Mouse (Mus musculus): ENCODE measurements at regions not wholly inside any gene's neighbourhood (a gene's known extent, or its start where the extent isn't known, plus 50 kb on each side); places are given as distances from the start of the nearest gene placed in this dataset.

DNA sequence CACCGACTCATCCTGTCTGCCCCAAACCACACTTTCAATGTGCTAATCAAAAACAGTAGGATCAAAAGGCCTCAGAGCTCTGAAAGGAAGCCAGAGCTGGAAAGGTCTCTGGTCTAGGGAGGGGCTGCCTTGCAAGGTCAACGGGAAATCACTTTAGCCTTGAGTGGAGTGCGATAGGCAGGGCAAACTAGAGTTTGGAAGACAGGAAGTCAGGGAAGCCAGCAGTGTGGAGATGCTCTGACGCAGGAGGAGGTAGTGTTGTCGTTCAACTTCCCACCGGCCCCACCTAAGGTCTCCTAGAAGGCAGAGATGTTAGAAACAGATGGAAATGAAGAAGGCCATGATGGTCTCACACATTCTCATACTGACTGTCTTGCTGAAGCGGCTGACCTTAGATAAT lies 52.0 kb upstream of the Trp53i11 start:
- H3K27ac ChIP-seq (ENCODE audit: low read depth): no peak overlapping the region
- no peaks in the 10 kb centered on the region for H3K27me3 ChIP-seq (replicated peaks; ENCODE audit: control insufficient read depth, insufficient read depth, low read length)
- no peak overlapping the region for H3K9ac ChIP-seq (ENCODE audit: low read length)
- no peak overlapping the region for H3K4me2 ChIP-seq (ENCODE audit: low read length)
- H3K9me3 ChIP-seq (ENCODE audit: control insufficient read depth, low read length): no peaks in the 10 kb centered on the region
- WGBS: 57% methylated on average over 7 of the region's 7 CpGs
- no peak overlapping the region for H3K4me3 ChIP-seq (ENCODE audit: low read depth, low read length)
- H3K4me1 ChIP-seq (replicated peaks; ENCODE audit: control insufficient read depth, insufficient read depth, low read length): no peaks in the 10 kb centered on the region
- ATAC-seq (replicated peaks; ENCODE audit: low FRiP score, low TSS enrichment, low read depth) (no peak), DNase-seq (ENCODE audit: low spot score) (no peak)
- no peaks in the 10 kb centered on the region for H3K36me3 ChIP-seq (ENCODE audit: control insufficient read depth, insufficient read depth, low read length)

- Histone ChIP-seq H3K4me2 (ENCODE audit: low read length) (no peak overlapping the region), H3K4me1 (replicated peaks; ENCODE audit: control insufficient read depth, insufficient read depth, low read length) (no peaks in the 10 kb centered on the region), H3K27me3 (replicated peaks; ENCODE audit: control insufficient read depth, insufficient read depth, low read length) (no peaks in the 10 kb centered on the region), H3K9ac (ENCODE audit: low read length) (no peak overlapping the region), H3K4me3 (ENCODE audit: low read depth, low read length) (no peak overlapping the region), H3K27ac (ENCODE audit: low read depth) (no peak overlapping the region), H3K36me3 (ENCODE audit: control insufficient read depth, insufficient read depth, low read length) (no peaks in the 10 kb centered on the region), H3K9me3 (ENCODE audit: control insufficient read depth, low read length) (no peaks in the 10 kb centered on the region)
- ATAC-seq (replicated peaks; ENCODE audit: low FRiP score, low TSS enrichment, low read depth) (no peak), DNase-seq (ENCODE audit: low spot score) (no peak)
- WGBS: 80% methylated on average over 10 of the region's 10 CpGs
These were observed 53.9 kb upstream of the Trp53i11 start for GRCm38 (mm10) chr2:93133301-93133971.

GRCm38 (mm10) chr2:93131825-93132623 lies 55.3 kb upstream of the Trp53i11 start:
- no peak overlapping the region for H3K4me3 ChIP-seq (ENCODE audit: low read depth, low read length)
- no peaks in the 10 kb centered on the region for H3K9me3 ChIP-seq (ENCODE audit: control insufficient read depth, low read length)
- ATAC-seq (replicated peaks; ENCODE audit: low FRiP score, low TSS enrichment, low read depth): no peak
- no peaks in the 10 kb centered on the region for H3K36me3 ChIP-seq (ENCODE audit: control insufficient read depth, insufficient read depth, low read length)
- no peak overlapping the region for H3K9ac ChIP-seq (ENCODE audit: low read length)
- H3K4me1 ChIP-seq (replicated peaks; ENCODE audit: control insufficient read depth, insufficient read depth, low read length): no peaks in the 10 kb centered on the region; the same call in 1 of the 2 replicates
- WGBS: 55% methylated on average over 9 of the region's 9 CpGs
- no peak overlapping the region for H3K27ac ChIP-seq (ENCODE audit: low read depth)
- H3K4me2 ChIP-seq (ENCODE audit: low read length): no peak overlapping the region
- DNase-seq (ENCODE audit: low spot score): no peak
- H3K27me3 ChIP-seq (replicated peaks; ENCODE audit: control insufficient read depth, insufficient read depth, low read length): no peaks in the 10 kb centered on the region

DNA sequence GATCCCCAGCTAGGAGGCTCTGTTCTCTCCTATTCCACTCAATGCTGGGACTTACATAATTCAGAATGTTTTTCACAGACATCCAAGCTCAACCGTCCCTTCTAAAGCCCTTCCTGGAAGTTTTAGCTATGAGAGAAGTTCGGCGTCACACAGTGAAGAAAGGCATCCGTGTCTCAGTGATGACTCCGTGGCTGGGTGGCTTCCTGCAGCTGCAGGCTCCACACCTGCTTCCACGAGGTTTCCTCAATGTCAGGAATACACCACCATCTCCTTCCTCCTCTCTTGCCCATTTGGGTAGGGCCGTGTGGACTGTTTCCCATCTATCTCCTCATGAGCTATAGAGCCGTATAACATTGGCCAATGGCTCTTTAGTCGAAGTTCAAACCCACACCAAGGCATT lies 56.1 kb upstream of the Trp53i11 start:
- no peaks in the 10 kb centered on the region for H3K36me3 ChIP-seq (ENCODE audit: control insufficient read depth, insufficient read depth, low read length)
- no peak overlapping the region for H3K27ac ChIP-seq (ENCODE audit: low read depth)
- WGBS: 83% methylated on average over 9 of the region's 9 CpGs
- no peak overlapping the region for H3K4me2 ChIP-seq (ENCODE audit: low read length)
- ATAC-seq (replicated peaks; ENCODE audit: low FRiP score, low TSS enrichment, low read depth) (no peak), DNase-seq (ENCODE audit: low spot score) (no peak)
- H3K9ac ChIP-seq (ENCODE audit: low read length): no peak overlapping the region
- no peaks in the 10 kb centered on the region for H3K27me3 ChIP-seq (replicated peaks; ENCODE audit: control insufficient read depth, insufficient read depth, low read length)
- peaks cover 6% of the 10 kb centered on the region; the same call in 1 of the 2 replicates for H3K4me1 ChIP-seq (replicated peaks; ENCODE audit: control insufficient read depth, insufficient read depth, low read length)
- no peaks in the 10 kb centered on the region for H3K9me3 ChIP-seq (ENCODE audit: control insufficient read depth, low read length)
- H3K4me3 ChIP-seq (ENCODE audit: low read depth, low read length): no peak overlapping the region

GRCm38 (mm10) chr2:93129176-93129575 lies 58.2 kb upstream of the Trp53i11 start:
- Histone ChIP-seq H3K4me2 (ENCODE audit: low read length) (no peak overlapping the region), H3K9ac (ENCODE audit: low read length) (no peak overlapping the region), H3K36me3 (ENCODE audit: control insufficient read depth, insufficient read depth, low read length) (no peaks in the 10 kb centered on the region), H3K9me3 (ENCODE audit: control insufficient read depth, low read length) (no peaks in the 10 kb centered on the region), H3K27me3 (replicated peaks; ENCODE audit: control insufficient read depth, insufficient read depth, low read length) (no peaks in the 10 kb centered on the region), H3K4me1 (replicated peaks; ENCODE audit: control insufficient read depth, insufficient read depth, low read length) (peaks cover 6% of the 10 kb centered on the region; the same call in 1 of the 2 replicates), H3K4me3 (ENCODE audit: low read depth, low read length) (no peak overlapping the region), H3K27ac (ENCODE audit: low read depth) (no peak overlapping the region)
- ATAC-seq (replicated peaks; ENCODE audit: low FRiP score, low TSS enrichment, low read depth): no peak
- DNase-seq (ENCODE audit: low spot score): no peak
- 60% methylated on average over 4 of the region's 4 CpGs for WGBS

- 39% methylated on average over 7 of the region's 7 CpGs for WGBS
- no peak overlapping the region for H3K4me2 ChIP-seq (ENCODE audit: low read length)
- DNase-seq (ENCODE audit: low spot score) (no peak), ATAC-seq (replicated peaks; ENCODE audit: low FRiP score, low TSS enrichment, low read depth) (peak; percentile 74)
- no peaks in the 10 kb centered on the region for H3K27me3 ChIP-seq (replicated peaks; ENCODE audit: control insufficient read depth, insufficient read depth, low read length)
- no peaks in the 10 kb centered on the region for H3K36me3 ChIP-seq (ENCODE audit: control insufficient read depth, insufficient read depth, low read length)
- H3K4me1 ChIP-seq (replicated peaks; ENCODE audit: control insufficient read depth, insufficient read depth, low read length): peaks cover 6% of the 10 kb centered on the region; the same call in 1 of the 2 replicates
- no peaks in the 10 kb centered on the region for H3K9me3 ChIP-seq (ENCODE audit: control insufficient read depth, low read length)
- H3K9ac ChIP-seq (ENCODE audit: low read length): no peak overlapping the region
- H3K4me3 ChIP-seq (ENCODE audit: low read depth, low read length): no peak overlapping the region
- 0 out of 2 replicates have a peak overlapping the region, but pooled peaks have one; percentile 9 for H3K27ac ChIP-seq (ENCODE audit: low read depth)
These were observed 60.7 kb upstream of the Trp53i11 start for GRCm38 (mm10) chr2:93126595-93127165.

- Histone ChIP-seq H3K27me3 (replicated peaks; ENCODE audit: control insufficient read depth, insufficient read depth, low read length) (no peaks in the 10 kb centered on the region), H3K4me1 (replicated peaks; ENCODE audit: control insufficient read depth, insufficient read depth, low read length) (peaks cover 6% of the 10 kb centered on the region; the same call in 1 of the 2 replicates), H3K9ac (ENCODE audit: low read length) (no peak overlapping the region), H3K9me3 (ENCODE audit: control insufficient read depth, low read length) (no peaks in the 10 kb centered on the region), H3K4me2 (ENCODE audit: low read length) (no peak overlapping the region), H3K27ac (ENCODE audit: low read depth) (0 out of 2 replicates have a peak overlapping the region, but pooled peaks have one; percentile 9), H3K36me3 (ENCODE audit: control insufficient read depth, insufficient read depth, low read length) (no peaks in the 10 kb centered on the region), H3K4me3 (ENCODE audit: low read depth, low read length) (no peak overlapping the region)
- DNase-seq (ENCODE audit: low spot score) (no peak), ATAC-seq (replicated peaks; ENCODE audit: low FRiP score, low TSS enrichment, low read depth) (no peak)
- 74% methylated on average over 7 of the region's 7 CpGs for WGBS
These were observed 61.2 kb upstream of the Trp53i11 start for GRCm38 (mm10) chr2:93126112-93126511.

DNA sequence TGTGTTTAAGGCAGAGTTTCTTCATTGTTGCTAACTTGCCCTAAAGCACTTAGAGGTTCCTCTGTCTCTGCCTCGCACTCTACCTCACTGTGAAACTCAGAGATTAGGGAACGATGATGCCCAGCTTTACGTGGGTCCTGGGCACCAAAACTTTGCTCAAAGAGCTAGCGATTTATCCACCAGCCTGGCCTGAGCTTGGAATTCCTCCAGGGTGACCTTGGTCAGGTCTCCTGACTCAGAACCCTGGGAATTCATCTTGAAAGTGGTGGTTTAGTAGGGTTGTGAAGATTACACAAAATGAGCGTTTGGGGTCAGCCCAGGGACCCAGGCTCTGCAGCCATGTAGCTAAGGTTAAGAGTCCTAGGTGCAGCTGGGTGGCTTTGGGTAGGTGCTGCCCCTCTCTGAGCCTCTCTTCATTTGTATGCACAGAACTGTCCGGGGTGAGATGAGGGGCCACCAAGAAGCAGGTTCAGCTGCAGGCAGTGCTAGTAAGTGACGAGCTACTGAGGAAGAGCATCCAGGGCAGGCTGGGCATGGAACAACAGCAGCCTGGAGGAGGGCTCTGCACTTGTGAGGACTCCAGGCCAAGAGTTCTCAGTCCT lies 62.4 kb upstream of the Trp53i11 start:
- peaks cover 6% of the 10 kb centered on the region; the same call in 1 of the 2 replicates for H3K4me1 ChIP-seq (replicated peaks; ENCODE audit: control insufficient read depth, insufficient read depth, low read length)
- H3K9ac ChIP-seq (ENCODE audit: low read length): no peak overlapping the region
- no peak overlapping the region for H3K4me2 ChIP-seq (ENCODE audit: low read length)
- ATAC-seq (replicated peaks; ENCODE audit: low FRiP score, low TSS enrichment, low read depth): no peak
- no peaks in the 10 kb centered on the region for H3K9me3 ChIP-seq (ENCODE audit: control insufficient read depth, low read length)
- 90% methylated on average over 7 of the region's 7 CpGs for WGBS
- H3K36me3 ChIP-seq (ENCODE audit: control insufficient read depth, insufficient read depth, low read length): no peaks in the 10 kb centered on the region
- DNase-seq (ENCODE audit: low spot score): no peak
- H3K27me3 ChIP-seq (replicated peaks; ENCODE audit: control insufficient read depth, insufficient read depth, low read length): no peaks in the 10 kb centered on the region
- no peak overlapping the region for H3K4me3 ChIP-seq (ENCODE audit: low read depth, low read length)
- no peak overlapping the region for H3K27ac ChIP-seq (ENCODE audit: low read depth)
